Mouse (Mus musculus): ENCODE measurements around the gene Gprin2. TPM values are rescaled to one million over a fixed set of nuclear protein-coding genes. Genes with fewer than 3 reads are reported as not detected.
A peak's percentile ranks its signal among the peaks of the same experiment; 100 is the strongest.

Gene Gprin2
- polyA plus RNA-seq, 1 experiment from 2014 or later, result 0.39 TPM

- 81% methylated on average over 1 of the region's 1 CpGs for WGBS
Observed at GRCm38 (mm10) chr14:34142316-34142715, 59.1 kb downstream of the Gprin2 start.

GRCm38 (mm10) chr14:34139671-34140664 lies 61.5 kb downstream of the Gprin2 start:
- ATAC-seq (replicated peaks; ENCODE audit: low FRiP score, low TSS enrichment, low read depth), result no peak
- 82% methylated on average over 15 of the region's 15 CpGs for WGBS
- H3K36me3 ChIP-seq (ENCODE audit: control insufficient read depth, insufficient read depth, low read length), result no peaks in the 10 kb centered on the region
- H3K9me3 ChIP-seq (ENCODE audit: control insufficient read depth, low read length), result no peaks in the 10 kb centered on the region
- no peak overlapping the region for H3K9ac ChIP-seq (ENCODE audit: low read length)
- H3K4me1 ChIP-seq (replicated peaks; ENCODE audit: control insufficient read depth, insufficient read depth, low read length), result no peaks in the 10 kb centered on the region
- no peaks in the 10 kb centered on the region for H3K27me3 ChIP-seq (replicated peaks; ENCODE audit: control insufficient read depth, insufficient read depth, low read length)
- H3K4me3 ChIP-seq (ENCODE audit: low read depth, low read length), result no peak overlapping the region
- H3K4me2 ChIP-seq (ENCODE audit: low read length), result no peak overlapping the region
- DNase-seq (ENCODE audit: low spot score), result peak; percentile 21
- no peak overlapping the region for H3K27ac ChIP-seq (ENCODE audit: low read depth)

More at GRCm38 (mm10) chr14:34142316-34142715, 59.1 kb downstream of the Gprin2 start:
- Histone ChIP-seq H3K9me3 (ENCODE audit: control insufficient read depth, low read length) (no peaks in the 10 kb centered on the region), H3K4me2 (ENCODE audit: low read length) (no peak overlapping the region), H3K27me3 (replicated peaks; ENCODE audit: control insufficient read depth, insufficient read depth, low read length) (no peaks in the 10 kb centered on the region), H3K4me1 (replicated peaks; ENCODE audit: control insufficient read depth, insufficient read depth, low read length) (no peaks in the 10 kb centered on the region), H3K27ac (ENCODE audit: low read depth) (no peak overlapping the region), H3K9ac (ENCODE audit: low read length) (no peak overlapping the region), H3K36me3 (ENCODE audit: control insufficient read depth, insufficient read depth, low read length) (no peaks in the 10 kb centered on the region), H3K4me3 (ENCODE audit: low read depth, low read length) (no peak overlapping the region)
- DNase-seq (ENCODE audit: low spot score) (no peak), ATAC-seq (replicated peaks; ENCODE audit: low FRiP score, low TSS enrichment, low read depth) (no peak)

Other genes with a start within 250 kb of the Gprin2 start
- not detected in 2 replicates for gene Rbp3, start 247.7 kb downstream of the Gprin2 start, polyA plus RNA-seq (2014; fragmentation: Nextera tagmentation; extraction: Ambion mirVana)
- 0.50 and 0.60 TPM in 2 replicates for gene Zfp488, start 222.9 kb downstream of the Gprin2 start, polyA plus RNA-seq (2014; fragmentation: Nextera tagmentation; extraction: Ambion mirVana)
- gene Gm30083, start 186.5 kb downstream of the Gprin2 start, polyA plus RNA-seq (2014; fragmentation: Nextera tagmentation; extraction: Ambion mirVana), result not detected in 2 replicates
- not detected in 2 replicates for gene Gm5460, start 184.9 kb downstream of the Gprin2 start, polyA plus RNA-seq (2014; fragmentation: Nextera tagmentation; extraction: Ambion mirVana)
- not detected in 2 replicates for gene Antxrl, start 148.9 kb downstream of the Gprin2 start, polyA plus RNA-seq (2014; fragmentation: Nextera tagmentation; extraction: Ambion mirVana)
- gene Anxa8, start 115.7 kb downstream of the Gprin2 start, polyA plus RNA-seq (2014; fragmentation: Nextera tagmentation; extraction: Ambion mirVana), result 0.67 and 1.1 TPM in 2 replicates
- 0.89 and 1.3 TPM in 2 replicates for gene A630023A22Rik, start 98.9 kb downstream of the Gprin2 start, polyA plus RNA-seq (2014; fragmentation: Nextera tagmentation; extraction: Ambion mirVana)
- gene Npy4r, start 49.2 kb downstream of the Gprin2 start, polyA plus RNA-seq (2014; fragmentation: Nextera tagmentation; extraction: Ambion mirVana), result 0.14 and 0.48 TPM in 2 replicates
- gene Syt15, start 17.9 kb upstream of the Gprin2 start, polyA plus RNA-seq (2014; fragmentation: Nextera tagmentation; extraction: Ambion mirVana), result 0.54 and 0.60 TPM in 2 replicates
- gene Shld2, start 108.8 kb upstream of the Gprin2 start, polyA plus RNA-seq (2014; fragmentation: Nextera tagmentation; extraction: Ambion mirVana), result 9.5 and 11.0 TPM in 2 replicates
- 100 and 104 TPM in 2 replicates for gene Glud1, start 109.1 kb upstream of the Gprin2 start, polyA plus RNA-seq (2014; fragmentation: Nextera tagmentation; extraction: Ambion mirVana)
- not detected in 2 replicates for gene Fam25c, start 153.8 kb upstream of the Gprin2 start, polyA plus RNA-seq (2014; fragmentation: Nextera tagmentation; extraction: Ambion mirVana)
- gene Sncg, start 173.1 kb upstream of the Gprin2 start, polyA plus RNA-seq (2014; fragmentation: Nextera tagmentation; extraction: Ambion mirVana), result 45.5 and 49.5 TPM in 2 replicates
- gene Mmrn2, start 173.8 kb upstream of the Gprin2 start, polyA plus RNA-seq (2014; fragmentation: Nextera tagmentation; extraction: Ambion mirVana), result 8.1 and 8.2 TPM in 2 replicates